Mouse (Mus musculus) neural tube, embryonic 14.5 days (tissue): ENCODE results near the gene Gm9970. TPM values are rescaled to one million over a fixed set of nuclear protein-coding genes. Genes with fewer than 3 reads are reported as not detected.
A peak's percentile ranks its signal among the peaks of the same experiment; 100 is the strongest.

Experiments
- ATAC-seq: fragments of 200-750 bp; cut with Nextera tagmentation; 2 replicates; pipeline ENCODE4 v1.8.0; 2017; ENCODE audit warnings: low read depth, mild to moderate bottlenecking, moderate TSS enrichment, moderate library complexity
- H3K27ac ChIP-seq: fragments of 300-500 bp; sonication (generic); 2 replicates; pipeline ENCODE4 v1.5.1; 2014; ENCODE audit warnings: low read depth, mild to moderate bottlenecking, control low read depth, low read length, moderate library complexity, mixed read lengths
- H3K27me3 ChIP-seq: fragments of 300-500 bp; sonication (generic); 2 replicates; pipeline ENCODE4 v1.6.1; 2014; ENCODE audit warnings: low read length; ENCODE audit not compliant: control insufficient read depth, insufficient read depth
- H3K36me3 ChIP-seq: fragments of 300-500 bp; sonication (generic); 2 replicates; pipeline ENCODE4 v1.6.1; 2014; ENCODE audit warnings: low read length, mixed read lengths; ENCODE audit not compliant: control insufficient read depth, insufficient read depth
- H3K4me1 ChIP-seq: fragments of 300-500 bp; sonication (generic); 2 replicates; pipeline ENCODE4 v1.6.1; 2014; ENCODE audit warnings: low read length; ENCODE audit not compliant: control insufficient read depth, insufficient read depth
- H3K4me2 ChIP-seq: fragments of 300-500 bp; sonication (generic); 2 replicates; pipeline ENCODE4 v1.6.1; 2014; ENCODE audit warnings: mild to moderate bottlenecking, low read depth, low read length, control low read depth
- H3K4me3 ChIP-seq: fragments of 300-500 bp; sonication (generic); 2 replicates; pipeline ENCODE4 v1.5.1; 2014; ENCODE audit warnings: low read depth, low read length, control low read depth, mixed read lengths
- H3K9ac ChIP-seq: fragments of 300-500 bp; sonication (generic); replicated peaks from 2 replicates; pipeline ENCODE4 v1.6.1; 2014; ENCODE audit warnings: low read depth, mild to moderate bottlenecking, control low read depth, low read length, mixed read lengths
- H3K9me3 ChIP-seq: fragments of 300-500 bp; sonication (generic); 2 replicates; pipeline ENCODE4 v1.6.1; 2016; ENCODE audit warnings: low read length; ENCODE audit not compliant: control insufficient read depth
- WGBS: fragments of 180-500 bp; shearing (Covaris S2); extraction: QIAGEN DNeasy Blood & Tissue Kit; methylation state at CpG from one replicate; pipeline ENCODE4 v1.1.7; 2014; 5-methylcytosine and 5-hydroxymethylcytosine counted together
- polyA plus RNA-seq: library from polyadenylated mRNA; unstranded; fragments of >200 nt; fragmentation: Nextera tagmentation; extraction: Ambion mirVana; gene quantifications from 2 replicates; pipeline ENCODE4 v1.2.1, GENCODE M21; 2014

Gm9970 gene
- polyA plus RNA-seq, 1 experiment from 2014 or later, result 1.4 TPM

- Histone ChIP-seq H3K27ac (no peak overlapping the region), H3K36me3 (peaks cover 69% of the 10 kb centered on the region), H3K9ac (no peak overlapping the region), H3K4me2 (no peak overlapping the region), H3K9me3 (no peaks in the 10 kb centered on the region), H3K4me3 (no peak overlapping the region), H3K4me1 (0 out of 2 replicates have a peak, but pooled peaks cover 3% of the 10 kb centered on the region), H3K27me3 (no peaks in the 10 kb centered on the region)
- 78% methylated on average over 4 of the region's 4 CpGs for WGBS
- ATAC-seq, result peak; percentile 15; the same call in 1 of the 2 replicates
Observed at GRCm38 (mm10) chr5:31250716-31251115, 9.7 kb upstream of the Gm9970 start.

GRCm38 (mm10) chr5:31242191-31242590 is 1.2 kb upstream of the Gm9970 start:
- Histone ChIP-seq H3K9ac (no peak overlapping the region; the same call in 1 of the 2 replicates), H3K36me3 (peaks cover 26% of the 10 kb centered on the region), H3K4me3 (peak overlapping the region; percentile 91), H3K27me3 (no peaks in the 10 kb centered on the region), H3K27ac (no peak overlapping the region), H3K4me2 (peak overlapping the region; percentile 84), H3K4me1 (peaks cover 8% of the 10 kb centered on the region), H3K9me3 (no peaks in the 10 kb centered on the region)
- WGBS, result 29% methylated on average over 10 of the region's 10 CpGs
- no peak for ATAC-seq

DNA sequence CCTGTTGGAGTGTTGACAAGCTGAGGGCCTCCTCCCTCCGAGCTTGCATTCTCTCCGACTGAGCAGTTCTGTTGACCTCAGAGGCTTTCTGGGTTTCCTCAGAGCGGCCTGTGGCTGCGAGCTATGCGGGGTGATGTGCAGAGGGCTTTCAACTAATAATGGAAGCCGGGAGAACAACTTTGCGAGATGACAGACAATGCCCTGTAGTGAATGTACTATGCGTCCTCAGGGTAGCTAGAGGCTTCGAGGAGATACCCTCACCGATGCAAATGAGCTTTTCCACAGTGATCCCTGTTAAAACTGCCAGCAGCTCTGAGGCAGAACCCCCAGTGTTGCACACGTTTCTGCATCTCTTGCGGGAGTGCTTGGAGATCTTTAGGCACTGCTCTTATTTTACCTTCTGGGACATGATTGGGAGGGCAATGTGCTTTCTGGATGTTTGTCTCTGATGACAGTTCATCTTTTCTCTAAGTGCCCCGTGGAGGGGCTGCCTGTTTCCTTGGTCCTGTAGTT is 546 bp upstream of the Gm9970 start:
- H3K27ac ChIP-seq, result peak overlapping the region; percentile 93; the same call in 1 of the 2 replicates
- peak overlapping the region; percentile 93 for H3K9ac ChIP-seq
- H3K36me3 ChIP-seq, result peaks cover 21% of the 10 kb centered on the region
- peak overlapping the region; percentile 84 for H3K4me2 ChIP-seq
- peak overlapping the region; percentile 91 for H3K4me3 ChIP-seq
- peaks cover 8% of the 10 kb centered on the region for H3K4me1 ChIP-seq
- under 1% methylated on average over 13 of the region's 13 CpGs for WGBS
- no peaks in the 10 kb centered on the region for H3K9me3 ChIP-seq
- ATAC-seq, result no peak
- H3K27me3 ChIP-seq, result no peaks in the 10 kb centered on the region

DNA sequence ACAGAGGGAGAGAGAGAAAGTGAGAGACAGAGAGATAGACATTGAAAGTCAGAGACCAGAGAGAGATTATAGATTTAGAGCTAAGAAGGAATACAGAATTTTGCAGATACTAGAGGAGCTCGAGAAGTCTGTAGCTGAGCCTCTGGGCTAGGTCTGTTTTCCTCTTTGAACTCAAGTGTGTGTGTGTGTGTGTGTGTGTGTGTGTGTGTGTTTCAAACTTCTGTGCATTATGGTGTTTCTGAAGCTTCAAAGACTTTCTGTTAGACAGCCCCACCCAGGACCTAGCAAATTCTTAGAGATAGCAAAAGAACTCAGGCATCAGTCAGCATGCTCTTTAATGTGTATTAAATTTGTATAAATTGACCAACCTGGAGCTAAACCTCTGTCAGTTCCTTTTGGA is 14.4 kb downstream of the Gm9970 start:
- Histone ChIP-seq H3K36me3 (no peaks in the 10 kb centered on the region), H3K4me1 (no peaks in the 10 kb centered on the region), H3K9ac (no peak overlapping the region), H3K27me3 (no peaks in the 10 kb centered on the region), H3K27ac (no peak overlapping the region), H3K4me3 (no peak overlapping the region), H3K9me3 (no peaks in the 10 kb centered on the region), H3K4me2 (no peak overlapping the region)
- no peak for ATAC-seq
- 86% methylated on average over 1 of the region's 1 CpGs for WGBS

GRCm38 (mm10) chr5:31222696-31223095 is 18.3 kb downstream of the Gm9970 start:
- Histone ChIP-seq H3K4me1 (peaks cover 7% of the 10 kb centered on the region; the same call in 1 of the 2 replicates), H3K27me3 (no peaks in the 10 kb centered on the region), H3K9ac (no peak overlapping the region), H3K36me3 (no peaks in the 10 kb centered on the region), H3K4me3 (no peak overlapping the region), H3K4me2 (no peak overlapping the region), H3K27ac (no peak overlapping the region), H3K9me3 (no peaks in the 10 kb centered on the region)
- WGBS, result 95% methylated on average over 9 of the region's 9 CpGs
- ATAC-seq, result no peak

GRCm38 (mm10) chr5:31221304-31221945 is 19.6 kb downstream of the Gm9970 start:
- H3K36me3 ChIP-seq, result no peaks in the 10 kb centered on the region
- peak overlapping the region; percentile 88 for H3K9ac ChIP-seq
- peak overlapping the region; percentile 42 for H3K4me2 ChIP-seq
- H3K4me1 ChIP-seq, result peaks cover 7% of the 10 kb centered on the region; the same call in 1 of the 2 replicates
- H3K9me3 ChIP-seq, result no peaks in the 10 kb centered on the region
- H3K27ac ChIP-seq, result peak overlapping the region; percentile 75
- 10% methylated on average over 11 of the region's 11 CpGs for WGBS
- peak overlapping the region; percentile 85 for H3K4me3 ChIP-seq
- ATAC-seq, result peak; percentile 45
- no peaks in the 10 kb centered on the region for H3K27me3 ChIP-seq

DNA sequence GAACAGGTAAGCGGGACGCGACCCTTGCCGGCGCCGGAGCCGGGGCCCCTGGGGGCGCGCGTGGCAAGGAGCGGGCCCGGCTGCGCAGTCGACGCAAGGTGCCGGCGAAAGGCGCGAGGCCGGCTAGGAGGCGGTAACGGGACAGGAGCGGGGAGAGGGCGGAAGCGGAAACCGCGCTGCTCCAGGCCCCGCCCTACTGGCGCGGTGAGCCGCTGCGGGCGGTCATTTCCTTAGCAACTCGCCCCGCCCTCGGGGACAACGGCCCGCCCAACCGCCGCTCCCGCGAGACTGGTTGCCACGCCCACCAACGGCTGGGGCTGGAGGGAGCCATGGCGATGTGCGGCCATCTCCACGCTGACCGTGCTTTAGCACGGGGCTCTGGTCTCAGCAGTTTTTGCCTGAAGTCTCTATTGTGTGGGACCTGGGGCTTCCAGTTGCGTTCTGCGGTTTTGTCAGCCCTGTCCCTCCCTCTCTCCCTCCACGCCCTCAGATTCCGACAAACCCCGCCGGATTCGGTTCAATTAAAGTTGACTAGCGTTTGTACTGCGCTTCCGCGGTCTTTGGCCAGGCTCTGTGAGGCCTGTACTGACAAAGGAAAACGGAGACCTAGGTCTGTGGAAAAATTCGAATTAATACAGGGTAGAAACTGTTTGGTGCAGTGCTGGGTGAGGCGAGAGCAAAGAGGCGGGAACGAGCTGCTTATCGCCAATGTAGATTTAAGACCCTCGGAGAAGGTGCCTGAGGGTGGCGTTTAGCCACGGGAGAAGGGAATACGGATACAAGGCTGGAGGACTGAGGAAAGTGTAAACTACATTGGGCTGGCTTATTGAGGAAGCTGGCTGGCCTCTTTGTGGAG is 20.4 kb downstream of the Gm9970 start, which contains the start of gene Ppm1g:
TSS of gene Ppm1g (minus strand) at position 240 of the 856 bp plus-strand sequence.
- Histone ChIP-seq H3K27ac (peak within 1 kb of the TSS; percentile 92), H3K4me3 (peak within 1 kb of the TSS; percentile 85), H3K36me3 (no peaks in the 10 kb centered on the region), H3K4me1 (peaks cover 7% of the 10 kb centered on the region; the same call in 1 of the 2 replicates), H3K9me3 (no peaks in the 10 kb centered on the region), H3K4me2 (peak within 1 kb of the TSS; percentile 42), H3K9ac (peak within 1 kb of the TSS; percentile 88), H3K27me3 (no peaks in the 10 kb centered on the region)
- under 1% methylated on average over 62 of the region's 70 CpGs for WGBS
- ATAC-seq, result peak; percentile 94

DNA sequence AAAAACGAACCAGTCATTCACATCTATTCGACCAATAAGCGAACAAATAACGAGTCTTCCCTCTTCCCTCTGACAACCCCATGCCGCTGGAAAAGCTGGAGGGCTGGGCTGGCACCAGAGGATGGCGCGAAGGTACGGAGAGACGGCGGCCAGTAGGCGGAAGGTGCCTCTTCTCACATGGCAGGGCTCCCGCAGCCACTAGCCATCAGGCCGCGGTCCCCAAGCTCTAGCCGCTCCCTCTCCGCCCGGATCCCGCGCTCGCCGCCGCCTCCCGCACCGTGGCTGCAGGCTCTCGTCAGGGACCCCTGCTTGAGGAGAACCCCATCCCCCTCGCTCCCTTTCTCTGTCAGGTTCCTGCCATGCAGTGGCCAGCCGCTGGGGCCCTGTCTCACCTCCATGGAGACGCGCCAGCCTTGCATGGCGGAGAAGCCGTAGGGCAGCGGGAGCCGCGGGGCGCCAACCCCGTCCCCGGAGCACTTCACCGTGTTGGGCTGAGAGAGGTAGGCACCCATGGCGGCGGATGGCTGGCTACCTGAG is 21.1 kb downstream of the Gm9970 start:
- Histone ChIP-seq H3K27ac (peak overlapping the region; percentile 92), H3K4me2 (peak overlapping the region; percentile 42), H3K9ac (peak overlapping the region; percentile 88), H3K9me3 (no peaks in the 10 kb centered on the region), H3K27me3 (no peaks in the 10 kb centered on the region), H3K4me1 (peaks cover 7% of the 10 kb centered on the region; the same call in 1 of the 2 replicates), H3K36me3 (no peaks in the 10 kb centered on the region), H3K4me3 (peak overlapping the region; percentile 85)
- peak; percentile 73 for ATAC-seq
- WGBS, result under 1% methylated on average over 40 of the region's 40 CpGs
